Mouse (Mus musculus): ENCODE results near the gene Rbfox3.

GRCm38 (mm10) chr11:118760296-118760988, 151.0 kb downstream of the Rbfox3 start:
- TF ChIP-seq CTCF (IDR thresholded peaks at IDR 0.05; ENCODE audit: low read depth) (no peak), EP300 (IDR thresholded peaks at IDR 0.05; ENCODE audit: low read depth) (no peak)

All from liver, embryonic 14.5 days (tissue).